12 mouse cellular contexts compared by ENCODE assay signal in the genomic region with DNA sequence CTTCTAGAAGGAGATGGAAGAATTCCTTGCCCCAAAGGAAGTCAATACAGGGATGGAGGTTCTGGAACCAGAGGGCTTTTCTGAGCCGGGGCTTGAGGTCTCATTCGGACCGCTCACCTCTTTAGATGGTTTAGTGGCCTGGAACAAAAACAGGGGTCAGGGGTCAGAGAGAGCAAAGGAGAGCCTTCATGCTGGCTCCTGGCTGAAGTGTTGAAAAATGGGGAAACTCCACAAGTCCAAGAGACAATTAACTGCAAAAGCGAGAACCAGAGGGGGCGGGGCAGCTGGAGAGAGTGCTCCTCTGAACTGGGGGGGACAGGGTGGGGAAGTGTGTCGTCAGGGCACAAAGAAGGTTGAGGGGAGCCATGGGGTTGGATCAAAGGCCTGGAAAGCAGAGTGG. TPM values are rescaled to one million over a fixed set of nuclear protein-coding genes. Genes with fewer than 3 reads are reported as not detected.
DNase-seq lines count a peak whose midpoint lies in the region; ATAC-seq and TF ChIP-seq lines count a peak whose summit lies in the region.
"Had no signal": no experiment of that assay in that cellular context is flagged by ENCODE, and none has a peak within 500 bp of the region (broad histone marks: within the 10 kb centered on the region; RNA-seq: fewer than 3 reads in every experiment).

No protein-coding gene starts in this region.

- H3K9ac ChIP-seq in heart, embryonic 11.5 days (ENCODE audit: low read depth, low read length): no peak overlapping the region
- no peak overlapping the region for H3K9ac ChIP-seq in liver, embryonic 11.5 days (ENCODE audit: low read depth, low read length)
- H3K9ac ChIP-seq in ES-Bruce4 (ENCODE audit: low read depth, poor library complexity, severe bottlenecking): peak overlapping the region; percentile 74
- H3K9ac ChIP-seq in kidney, postnatal 0 days (ENCODE audit: low read depth, low read length): no peak overlapping the region
- H3K9ac ChIP-seq: lung, embryonic 14.5 days had no signal

- no peaks in the 10 kb centered on the region for H3K9me3 ChIP-seq in heart, embryonic 11.5 days (replicated peaks; ENCODE audit: control insufficient read depth, low read length)
- H3K9me3 ChIP-seq in liver, embryonic 11.5 days (ENCODE audit: control insufficient read depth, low read length): no peaks in the 10 kb centered on the region
- H3K9me3 ChIP-seq in ES-Bruce4 (replicated peaks; ENCODE audit: control insufficient read depth, insufficient read depth, low read length, poor library complexity, severe bottlenecking): no peaks in the 10 kb centered on the region
- H3K9me3 ChIP-seq in kidney, postnatal 0 days (replicated peaks; ENCODE audit: low read length): no peaks in the 10 kb centered on the region

- no peak for DNase-seq in heart, adult 8-10 months (ENCODE audit: low spot score)
- no peak for DNase-seq in liver, embryonic 11.5 days (ENCODE audit: low spot score)
- no peak for DNase-seq in liver
- DNase-seq in kidney, postnatal 0 days (ENCODE audit: low spot score): no peak
- no peak for DNase-seq in layer of hippocampus, adult 18-20 months (ENCODE audit: low spot score in 2 of 2)
- DNase-seq in urinary bladder, postnatal 4 days (ENCODE audit: low spot score in 2 of 2): no peak

- ATAC-seq in heart, embryonic 11.5 days (replicated peaks; ENCODE audit: insufficient number of reproducible peaks, low FRiP score, low TSS enrichment): no peak
- ATAC-seq in liver, embryonic 11.5 days (replicated peaks; ENCODE audit: low FRiP score): no peak
- no peak for ATAC-seq in kidney, postnatal 0 days (replicated peaks; ENCODE audit: low FRiP score, low read depth)
- ATAC-seq: CD4-positive, CD25-positive, alpha-beta regulatory T cell, adult 4 months had no signal

- WGBS in heart, embryonic 11.5 days (ENCODE audit: insufficient replicate concordance): 75% methylated on average over 6 of the region's 6 CpGs
- WGBS in liver, embryonic 11.5 days: 66% methylated on average over 6 of the region's 6 CpGs
- WGBS in kidney, postnatal 0 days: 69% methylated on average over 6 of the region's 6 CpGs

- no peak overlapping the region for H3K4me3 ChIP-seq in heart, embryonic 11.5 days (ENCODE audit: low read depth, low read length)
- H3K4me3 ChIP-seq in liver, embryonic 11.5 days (ENCODE audit: low read depth, low read length): peak overlapping the region; percentile 17
- H3K4me3 ChIP-seq in ES-Bruce4 (ENCODE audit: low read depth, low read length): peak overlapping the region; percentile 82
- H3K4me3 ChIP-seq in kidney, postnatal 0 days (replicated peaks; ENCODE audit: low read depth, low read length): no peak overlapping the region

- no peak for TF ChIP-seq POLR2A in ES-Bruce4 (IDR thresholded peaks at IDR 0.05; ENCODE audit: insufficient read depth, low read length)

- no peak for TF ChIP-seq EP300 in ES-Bruce4 (IDR thresholded peaks at IDR 0.05; ENCODE audit: insufficient read depth, low read depth, low read length)

- no peak for TF ChIP-seq CTCF in ES-Bruce4 (IDR thresholded peaks at IDR 0.05; ENCODE audit: low read depth, low read length)
- no peak for TF ChIP-seq CTCF in kidney, postnatal 0 days (IDR thresholded peaks at IDR 0.05; ENCODE audit: low read depth)

- no peaks in the 10 kb centered on the region for H3K27me3 ChIP-seq in heart, embryonic 11.5 days (ENCODE audit: control insufficient read depth, insufficient read depth, low read length)
- no peaks in the 10 kb centered on the region; the same call in 1 of the 2 replicates for H3K27me3 ChIP-seq in liver, embryonic 11.5 days (replicated peaks; ENCODE audit: control insufficient read depth, insufficient read depth, low read length)
- H3K27me3 ChIP-seq in ES-Bruce4 (ENCODE audit: control insufficient read depth, insufficient read depth, low read length, poor library complexity, severe bottlenecking): no peaks in the 10 kb centered on the region
- no peaks in the 10 kb centered on the region; the same call in 1 of the 2 replicates for H3K27me3 ChIP-seq in kidney, postnatal 0 days (ENCODE audit: insufficient read depth, low read length)

- no peaks in the 10 kb centered on the region; the same call in 1 of the 2 replicates for H3K4me1 ChIP-seq in heart, embryonic 11.5 days (ENCODE audit: control insufficient read depth, insufficient read depth, low read length)
- 0 out of 2 replicates have a peak, but pooled peaks cover 6% of the 10 kb centered on the region for H3K4me1 ChIP-seq in liver, embryonic 11.5 days (replicated peaks; ENCODE audit: control insufficient read depth, insufficient read depth, low read length)
- H3K4me1 ChIP-seq in ES-Bruce4 (ENCODE audit: control insufficient read depth, insufficient read depth, low read length): peaks cover 4% of the 10 kb centered on the region
- peaks cover 10% of the 10 kb centered on the region; the same call in 1 of the 2 replicates for H3K4me1 ChIP-seq in kidney, postnatal 0 days (replicated peaks; ENCODE audit: insufficient read depth, low read length)

- H3K4me2 ChIP-seq in heart, embryonic 11.5 days: peak overlapping the region; percentile 37; the same call in 1 of the 2 replicates
- peak overlapping the region; percentile 57 for H3K4me2 ChIP-seq in liver, embryonic 11.5 days
- 0 out of 2 replicates have a peak overlapping the region, but pooled peaks have one; percentile 31 for H3K4me2 ChIP-seq in kidney, postnatal 0 days (ENCODE audit: low read length)

- H3K36me3 ChIP-seq in heart, embryonic 11.5 days (ENCODE audit: control insufficient read depth, insufficient read depth, low read length): no peaks in the 10 kb centered on the region
- H3K36me3 ChIP-seq in liver, embryonic 11.5 days (ENCODE audit: control insufficient read depth, insufficient read depth, low read length): no peaks in the 10 kb centered on the region
- no peaks in the 10 kb centered on the region for H3K36me3 ChIP-seq in ES-Bruce4 (ENCODE audit: control insufficient read depth, insufficient read depth, low read length, poor library complexity, severe bottlenecking)
- no peaks in the 10 kb centered on the region for H3K36me3 ChIP-seq in kidney, postnatal 0 days (ENCODE audit: insufficient read depth, low read length)

- no peak overlapping the region for H3K27ac ChIP-seq in heart, embryonic 11.5 days (ENCODE audit: low read depth, low read length)
- H3K27ac ChIP-seq in liver, embryonic 11.5 days (ENCODE audit: low read depth, low read length): no peak overlapping the region
- H3K27ac ChIP-seq in ES-Bruce4 (ENCODE audit: insufficient read depth, low read length): no peak overlapping the region
- H3K27ac ChIP-seq in kidney, postnatal 0 days: 0 out of 2 replicates have a peak overlapping the region, but pooled peaks have one; percentile 58

RNA-seq across cellular contexts. Expression of a gene that starts 12.4 kb away (rescaled TPM):
- polyA plus RNA-seq in heart, embryonic 11.5 days (2014; fragmentation: Nextera tagmentation; extraction: Ambion mirVana): 0.11 TPM in 1 of 2 replicates, not detected in the other
- not detected for total RNA-seq in heart, adult 8-10 months (2022)
- 0.21 and 0.44 TPM in 2 replicates for polyA plus RNA-seq in liver, embryonic 11.5 days (2014; fragmentation: Nextera tagmentation; extraction: Ambion mirVana)
- polyA plus RNA-seq in ES-Bruce4 (2011; ENCODE audit: insufficient read depth, insufficient read length, low read depth, missing spikeins): not detected in 2 replicates
- 0.08 and 0.28 TPM in 2 replicates for polyA plus RNA-seq in kidney, postnatal 0 days (2015; fragmentation: Nextera tagmentation; extraction: Ambion mirVana)
- total RNA-seq in layer of hippocampus, adult 18-20 months (2021): not detected
- total RNA-seq: hematopoietic stem cell, adult 5-6 weeks; layer of hippocampus, postnatal 14 days had no signal
- polyA plus RNA-seq: CD4-positive, CD25-positive, alpha-beta regulatory T cell, adult 4 months had no signal

Comparison
In these comparisons a context has a peak if more than half of its experiments do, and no peak if none do; other contexts are left out.
1. H3K4me3 ChIP-seq: peak in liver, embryonic 11.5 days (single experiment) and ES-Bruce4 (single experiment); none in heart, embryonic 11.5 days (single experiment) and kidney, postnatal 0 days (single experiment).
2. Peak in every context shown above with its lines, with median percentiles within 50 percentile points of each other: H3K4me2 ChIP-seq.